Mouse (Mus musculus): ENCODE results near the gene Spag17. TPM values are rescaled to one million over a fixed set of nuclear protein-coding genes. Genes with fewer than 3 reads are reported as not detected.
A peak's percentile ranks its signal among the peaks of the same experiment; 100 is the strongest.

Spag17 gene
- total RNA-seq, 2 experiments from 2014 or later = not detected

GRCm38 (mm10) chr3:99965863-99966262 is 80.7 kb downstream of the Spag17 start:
- no peak for DNase-seq

- DNase-seq = no peak
These were observed 81.1 kb downstream of the Spag17 start for GRCm38 (mm10) chr3:99966285-99966684.

- no peak for DNase-seq
These were observed 85.6 kb downstream of the Spag17 start for GRCm38 (mm10) chr3:99970766-99971165.

GRCm38 (mm10) chr3:99981046-99981445 is 95.8 kb downstream of the Spag17 start:
- DNase-seq = no peak

DNA sequence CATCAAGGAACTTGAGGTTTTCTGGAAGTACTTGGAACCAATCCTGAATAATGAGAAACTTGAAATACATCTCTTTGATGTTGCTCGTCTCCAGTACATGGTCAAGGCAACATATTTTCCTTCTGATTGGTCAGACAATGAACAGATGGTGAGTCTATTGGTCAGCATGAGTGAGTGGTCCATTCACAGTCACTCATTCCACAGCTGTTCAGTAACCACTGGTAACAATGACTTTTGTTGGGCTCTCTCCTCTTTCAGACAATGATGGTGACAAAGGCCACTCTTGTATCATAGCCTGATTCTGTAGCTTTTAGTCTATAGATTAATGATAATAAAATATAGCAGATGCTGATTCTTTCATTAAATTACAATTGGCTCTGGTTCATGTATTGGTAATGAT is 119.5 kb downstream of the Spag17 start:
- no peak for DNase-seq

GRCm38 (mm10) chr3:100009807-100010206 is 124.6 kb downstream of the Spag17 start:
- no peak for DNase-seq

- no peak for DNase-seq
These were observed 128.9 kb downstream of the Spag17 start for GRCm38 (mm10) chr3:100014110-100014509.

DNA sequence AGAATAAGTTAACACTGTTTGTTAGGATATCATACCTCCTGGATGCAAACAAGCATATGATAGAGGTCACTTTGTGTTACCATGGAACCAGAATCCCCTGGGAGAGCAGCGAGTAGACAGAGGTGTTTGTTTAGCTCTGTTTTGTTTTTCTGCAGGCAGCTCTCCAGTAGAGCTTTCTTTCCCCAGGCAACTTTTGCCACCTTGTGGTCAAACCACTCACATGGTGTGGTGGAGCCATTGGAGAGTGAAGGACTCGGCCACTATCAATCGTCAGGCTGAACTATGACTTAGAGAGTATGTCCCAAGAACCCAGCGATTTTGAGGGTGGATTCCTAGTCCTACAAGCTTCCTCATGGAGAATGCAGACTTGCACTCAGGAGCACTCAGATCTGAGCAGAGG is 146.1 kb downstream of the Spag17 start:
- no peak for DNase-seq

GRCm38 (mm10) chr3:100032969-100033368 is 147.8 kb downstream of the Spag17 start:
- DNase-seq = no peak

DNA sequence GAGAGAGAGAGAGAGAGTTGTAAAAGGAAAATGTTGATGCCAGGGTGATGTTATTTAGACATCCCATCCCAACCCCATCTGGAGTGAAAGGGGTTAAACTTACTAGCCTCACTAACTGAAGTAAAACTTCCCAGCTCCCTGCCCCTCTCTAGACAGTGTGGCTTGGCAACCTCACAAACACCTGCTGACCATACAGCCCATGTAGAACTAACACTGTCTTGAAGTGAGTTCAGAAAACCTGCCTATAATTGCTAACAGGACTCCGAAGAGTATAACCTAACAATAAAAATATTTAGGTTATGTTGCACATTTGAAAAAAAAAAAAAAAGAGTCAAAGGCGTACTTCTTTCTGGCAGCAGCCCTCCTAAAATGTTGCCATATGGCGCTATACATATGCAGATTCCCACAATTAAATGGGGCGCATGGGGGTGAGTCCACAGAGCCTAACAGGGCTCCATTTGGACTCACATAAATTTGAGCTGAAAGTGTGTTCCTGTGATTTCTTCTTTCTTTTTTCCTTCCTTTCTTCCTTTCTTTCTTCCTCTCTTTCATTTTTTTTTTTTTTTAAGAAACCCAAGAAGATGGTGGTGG is 149.3 kb downstream of the Spag17 start:
- no peak for DNase-seq

DNA sequence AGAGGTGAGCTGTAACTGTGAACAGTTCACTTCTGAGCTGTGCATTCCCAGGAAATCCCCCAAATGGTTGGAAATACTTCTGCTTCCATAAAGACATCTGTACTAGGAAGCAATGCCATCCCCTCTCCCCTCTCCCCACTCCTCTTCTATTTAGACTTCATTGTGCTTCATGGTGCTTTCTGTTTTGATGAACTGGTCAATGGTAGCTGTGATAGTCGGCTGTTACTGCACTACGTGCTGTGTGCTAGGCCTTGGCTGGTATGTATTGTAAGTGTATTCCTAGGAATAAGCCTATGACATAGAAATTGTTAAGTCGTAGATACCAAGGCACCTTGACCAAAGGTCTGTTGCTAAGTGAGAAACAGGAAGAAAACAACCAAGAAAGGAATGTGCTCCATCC is 149.9 kb downstream of the Spag17 start:
- no peak for DNase-seq

DNA sequence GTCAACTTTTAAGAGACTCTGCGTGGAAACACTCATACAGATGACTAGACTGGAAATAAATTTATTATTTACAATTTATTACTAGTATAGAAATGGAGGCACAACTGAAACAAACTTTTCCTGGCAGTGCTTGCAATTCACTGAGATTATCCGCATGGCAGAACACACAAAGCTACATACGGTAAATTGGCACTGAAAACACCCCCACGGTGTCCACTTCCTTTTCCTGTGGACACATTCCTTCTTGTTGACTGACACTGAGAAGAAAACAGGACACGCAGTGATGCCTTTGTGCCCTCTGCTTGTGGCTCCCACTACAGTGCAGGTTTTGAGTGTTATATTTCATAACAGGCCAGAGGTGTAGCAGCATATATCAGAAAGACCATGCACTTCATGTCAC is 151.6 kb downstream of the Spag17 start:
- DNase-seq = no peak

- DNase-seq = no peak
These were observed 189.2 kb downstream of the Spag17 start for GRCm38 (mm10) chr3:100074406-100074805.

DNA sequence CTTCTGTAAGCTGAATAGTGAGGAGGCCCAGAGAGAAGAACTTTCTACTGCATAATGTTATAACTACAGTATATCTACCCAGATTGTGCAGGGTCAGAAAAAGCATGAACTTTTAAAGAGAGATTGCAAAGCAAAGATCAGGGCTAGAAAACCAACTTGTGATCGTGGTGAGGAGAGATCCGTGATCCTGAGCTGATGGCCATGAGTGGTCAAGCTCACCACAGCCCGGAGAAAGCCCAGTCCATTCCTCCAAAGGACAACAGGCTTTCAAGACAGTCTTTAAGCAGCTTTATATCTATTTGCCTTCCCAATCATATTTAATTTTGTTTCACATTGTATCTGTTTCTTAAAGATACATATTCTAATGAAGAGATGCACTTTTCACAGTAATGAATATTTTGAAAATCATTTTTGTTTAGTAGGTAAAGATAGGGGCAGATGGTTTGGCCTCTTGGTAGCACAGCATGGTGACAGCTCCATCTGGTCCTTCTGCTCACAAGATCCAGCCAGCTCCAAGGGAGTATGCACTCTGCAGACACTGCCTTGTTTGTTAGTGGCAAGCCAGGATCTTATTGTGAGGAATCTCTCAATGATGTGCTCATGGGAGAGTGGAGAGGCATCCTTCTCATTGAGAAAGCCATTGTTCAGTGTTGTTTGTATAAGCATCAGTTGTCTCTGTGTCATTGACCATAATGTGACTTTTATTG is 217.3 kb downstream of the Spag17 start:
- no peak for DNase-seq

GRCm38 (mm10) chr3:100106736-100107135 is 221.5 kb downstream of the Spag17 start:
- DNase-seq = no peak

DNA sequence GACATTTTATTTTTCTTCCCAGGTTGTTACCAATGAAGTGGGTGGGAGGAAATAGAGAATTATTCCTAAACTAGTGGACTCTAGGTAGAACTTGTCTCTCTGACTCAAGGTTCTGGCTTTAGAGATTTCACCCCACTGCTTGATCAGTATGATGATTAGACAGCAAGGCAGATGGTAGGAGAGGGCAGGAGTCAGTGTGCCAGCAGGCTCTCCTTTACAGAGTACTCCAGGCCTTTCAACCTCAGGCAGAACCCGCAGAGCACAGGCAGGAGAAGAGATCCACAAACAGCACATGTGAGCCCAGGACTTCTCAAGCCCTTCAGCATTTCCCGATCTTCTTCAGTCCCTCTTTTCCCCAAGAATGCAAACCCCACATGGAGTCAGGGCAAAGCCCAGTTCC is 233.5 kb downstream of the Spag17 start:
- DNase-seq = no peak

DNA sequence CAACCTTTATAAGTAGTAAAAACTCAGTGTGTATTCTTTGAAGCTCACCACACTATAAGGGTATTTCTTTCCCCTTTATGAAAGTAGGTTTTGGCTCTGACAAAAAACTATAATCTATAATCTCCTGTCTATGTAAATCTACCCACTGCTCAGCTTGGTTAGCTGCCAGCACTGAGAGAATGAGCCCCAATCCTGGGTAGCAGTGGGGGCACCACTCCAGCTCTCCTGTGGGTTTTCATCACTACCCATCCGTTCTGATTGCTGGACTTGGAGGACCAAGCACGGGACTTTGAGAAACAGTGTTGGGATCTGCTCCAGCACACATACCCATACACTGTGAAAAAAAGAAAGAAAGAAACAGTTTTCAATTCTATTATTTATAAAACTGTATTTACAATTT is 236.8 kb downstream of the Spag17 start:
- no peak for DNase-seq

DNA sequence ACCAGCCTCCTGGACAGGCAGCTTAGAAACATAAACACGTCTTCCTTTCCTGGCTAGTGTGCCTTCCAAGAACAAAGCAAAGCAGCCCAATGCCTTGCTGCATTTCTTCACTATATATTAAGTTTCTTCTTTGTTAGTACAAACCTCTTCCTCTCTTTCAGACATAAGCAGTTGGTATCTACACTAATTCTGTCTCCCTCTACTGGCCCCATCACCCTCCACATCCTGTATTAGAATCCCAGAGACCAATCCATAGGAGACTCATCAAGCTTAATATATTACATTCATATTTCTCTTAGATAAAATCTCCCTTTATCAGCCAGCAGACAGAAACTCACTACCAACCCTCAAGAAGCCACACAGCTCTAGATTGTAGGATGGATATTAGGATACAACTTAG is 237.2 kb downstream of the Spag17 start:
- DNase-seq = no peak

DNA sequence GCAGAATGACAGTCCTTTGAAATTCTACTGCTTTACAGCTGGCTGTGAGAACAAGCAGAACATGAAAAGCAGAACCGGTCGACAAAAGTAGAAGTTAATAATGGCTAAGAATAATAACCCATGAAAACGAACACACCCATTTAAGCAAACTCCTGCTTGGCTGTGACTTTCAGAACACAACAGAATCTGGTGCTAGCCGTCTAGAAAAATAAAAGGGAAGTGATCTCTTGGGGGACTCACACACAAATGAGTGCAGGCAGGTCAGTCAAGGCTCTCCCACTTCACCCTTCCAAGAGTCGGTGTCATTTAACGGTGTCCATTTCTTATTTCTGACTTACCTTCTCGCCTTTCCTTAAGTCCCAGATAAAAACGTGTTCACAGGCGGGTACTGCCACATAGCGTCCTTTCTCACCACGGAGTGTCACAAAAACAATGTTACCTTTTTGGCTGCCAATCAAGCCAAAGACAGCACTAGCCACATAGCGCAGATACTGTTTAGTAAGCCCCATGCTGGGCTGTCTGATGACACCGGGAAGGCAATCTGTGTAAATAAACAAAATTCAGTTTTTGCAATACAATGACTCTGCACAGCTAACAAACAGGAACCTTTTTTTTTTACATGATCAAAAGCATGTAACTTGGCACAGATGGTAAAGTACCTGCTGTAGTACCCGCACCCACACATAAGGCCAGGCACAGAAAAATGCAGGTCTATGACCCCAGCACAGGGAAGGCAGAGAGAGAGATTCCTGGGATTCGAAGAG is 275.7 kb downstream of the Spag17 start:
- DNase-seq = no peak

- no peak for DNase-seq
These were observed 276.6 kb downstream of the Spag17 start for GRCm38 (mm10) chr3:100161665-100162314.

- peak; percentile 97 for DNase-seq
These were observed 277.3 kb downstream of the Spag17 start, which contains the start of the genes Gdap2 and Wdr3 for GRCm38 (mm10) chr3:100162315-100163105. Gdap2 (plus strand) TSS chr3:100162381. Wdr3 (minus strand) TSS chr3:100162407.

DNA sequence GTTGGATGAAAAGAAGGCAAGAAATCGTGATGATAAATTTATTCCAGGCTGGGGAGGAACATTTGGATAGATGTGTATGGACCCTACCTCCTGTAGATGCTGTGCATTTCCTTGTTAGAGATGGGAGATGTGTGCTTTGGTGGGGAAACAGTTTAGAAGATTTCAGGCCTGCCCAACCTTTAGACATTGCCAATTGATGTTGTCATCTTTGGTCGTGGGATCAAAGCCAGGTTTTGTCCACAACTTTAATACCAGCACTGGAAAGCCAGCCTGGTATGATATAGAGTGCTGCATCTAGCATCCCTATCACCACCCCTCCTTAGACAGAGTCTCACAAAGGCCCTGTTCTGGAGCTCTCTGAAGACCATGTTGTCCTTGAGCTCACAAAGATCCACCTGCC is 278.4 kb downstream of the Spag17 start:
- peak in 1 of 2 experiments; percentile 5 for DNase-seq
